Mouse (Mus musculus): ENCODE measurements around the gene Nqo1. TPM values are rescaled to one million over a fixed set of nuclear protein-coding genes. Genes with fewer than 3 reads are reported as not detected.

The Nqo1 gene
- polyA plus RNA-seq, 1 experiment: 20.5 TPM

- H3K9me3 ChIP-seq (replicated peaks; ENCODE audit: control insufficient read depth, insufficient read depth, low read length, poor library complexity, severe bottlenecking): no peaks in the 10 kb centered on the region
- no peak overlapping the region for H3K27ac ChIP-seq (ENCODE audit: insufficient read depth, low read length)
- no peaks in the 10 kb centered on the region for H3K36me3 ChIP-seq (ENCODE audit: control insufficient read depth, insufficient read depth, low read length, poor library complexity, severe bottlenecking)
- H3K4me1 ChIP-seq (ENCODE audit: control insufficient read depth, insufficient read depth, low read length): no peaks in the 10 kb centered on the region
- no peak overlapping the region for H3K9ac ChIP-seq (ENCODE audit: low read depth, poor library complexity, severe bottlenecking)
- H3K27me3 ChIP-seq (ENCODE audit: control insufficient read depth, insufficient read depth, low read length, poor library complexity, severe bottlenecking): no peaks in the 10 kb centered on the region
- TF ChIP-seq EP300 (IDR thresholded peaks at IDR 0.05; ENCODE audit: insufficient read depth, low read depth, low read length): no peak
- TF ChIP-seq CTCF (IDR thresholded peaks at IDR 0.05; ENCODE audit: low read depth, low read length): no peak
- TF ChIP-seq POLR2A (IDR thresholded peaks at IDR 0.05; ENCODE audit: insufficient read depth, low read length): no peak
- H3K4me3 ChIP-seq (ENCODE audit: low read depth, low read length): no peak overlapping the region
Observed at GRCm38 (mm10) chr8:107444626-107445025, 41.6 kb upstream of the Nqo1 start.

GRCm38 (mm10) chr8:107439880-107440625 lies 37.0 kb upstream of the Nqo1 start:
- Histone ChIP-seq H3K4me1 (ENCODE audit: control insufficient read depth, insufficient read depth, low read length) (no peaks in the 10 kb centered on the region), H3K36me3 (ENCODE audit: control insufficient read depth, insufficient read depth, low read length, poor library complexity, severe bottlenecking) (no peaks in the 10 kb centered on the region), H3K27me3 (ENCODE audit: control insufficient read depth, insufficient read depth, low read length, poor library complexity, severe bottlenecking) (no peaks in the 10 kb centered on the region), H3K9me3 (replicated peaks; ENCODE audit: control insufficient read depth, insufficient read depth, low read length, poor library complexity, severe bottlenecking) (no peaks in the 10 kb centered on the region), H3K9ac (ENCODE audit: low read depth, poor library complexity, severe bottlenecking) (no peak overlapping the region), H3K27ac (ENCODE audit: insufficient read depth, low read length) (no peak overlapping the region), H3K4me3 (ENCODE audit: low read depth, low read length) (no peak overlapping the region)
- TF ChIP-seq CTCF (IDR thresholded peaks at IDR 0.05; ENCODE audit: low read depth, low read length) (no peak), EP300 (IDR thresholded peaks at IDR 0.05; ENCODE audit: insufficient read depth, low read depth, low read length) (no peak), POLR2A (IDR thresholded peaks at IDR 0.05; ENCODE audit: insufficient read depth, low read length) (no peak)

- Histone ChIP-seq H3K4me1 (ENCODE audit: control insufficient read depth, insufficient read depth, low read length) (no peaks in the 10 kb centered on the region), H3K4me3 (ENCODE audit: low read depth, low read length) (no peak overlapping the region), H3K27me3 (ENCODE audit: control insufficient read depth, insufficient read depth, low read length, poor library complexity, severe bottlenecking) (no peaks in the 10 kb centered on the region), H3K9me3 (replicated peaks; ENCODE audit: control insufficient read depth, insufficient read depth, low read length, poor library complexity, severe bottlenecking) (no peaks in the 10 kb centered on the region), H3K9ac (ENCODE audit: low read depth, poor library complexity, severe bottlenecking) (no peak overlapping the region), H3K27ac (ENCODE audit: insufficient read depth, low read length) (0 out of 2 replicates have a peak overlapping the region, but pooled peaks have one; percentile 0), H3K36me3 (ENCODE audit: control insufficient read depth, insufficient read depth, low read length, poor library complexity, severe bottlenecking) (no peaks in the 10 kb centered on the region)
- no peak for TF ChIP-seq CTCF (IDR thresholded peaks at IDR 0.05; ENCODE audit: low read depth, low read length)
- no peak for TF ChIP-seq POLR2A (IDR thresholded peaks at IDR 0.05; ENCODE audit: insufficient read depth, low read length)
- no peak for TF ChIP-seq EP300 (IDR thresholded peaks at IDR 0.05; ENCODE audit: insufficient read depth, low read depth, low read length)
Observed at GRCm38 (mm10) chr8:107437711-107438110, 34.7 kb upstream of the Nqo1 start.

GRCm38 (mm10) chr8:107436841-107437421 lies 33.9 kb upstream of the Nqo1 start:
- no peak for TF ChIP-seq EP300 (IDR thresholded peaks at IDR 0.05; ENCODE audit: insufficient read depth, low read depth, low read length)
- TF ChIP-seq POLR2A (IDR thresholded peaks at IDR 0.05; ENCODE audit: insufficient read depth, low read length): no peak
- TF ChIP-seq CTCF (IDR thresholded peaks at IDR 0.05; ENCODE audit: low read depth, low read length): no peak
- H3K9ac ChIP-seq (ENCODE audit: low read depth, poor library complexity, severe bottlenecking): peak overlapping the region; percentile 100
- H3K27me3 ChIP-seq (ENCODE audit: control insufficient read depth, insufficient read depth, low read length, poor library complexity, severe bottlenecking): no peaks in the 10 kb centered on the region
- no peaks in the 10 kb centered on the region for H3K36me3 ChIP-seq (ENCODE audit: control insufficient read depth, insufficient read depth, low read length, poor library complexity, severe bottlenecking)
- H3K9me3 ChIP-seq (replicated peaks; ENCODE audit: control insufficient read depth, insufficient read depth, low read length, poor library complexity, severe bottlenecking): no peaks in the 10 kb centered on the region
- H3K4me1 ChIP-seq (ENCODE audit: control insufficient read depth, insufficient read depth, low read length): no peaks in the 10 kb centered on the region
- H3K27ac ChIP-seq (ENCODE audit: insufficient read depth, low read length): peak overlapping the region; percentile 94
- peak overlapping the region; percentile 98 for H3K4me3 ChIP-seq (ENCODE audit: low read depth, low read length)

GRCm38 (mm10) chr8:107435962-107436831 lies 33.2 kb upstream of the Nqo1 start, which contains the start of gene Wwp2:
TSS of gene Wwp2 (plus strand) at chr8:107436365.
- peak within 1 kb of the TSS; percentile 96 for H3K27ac ChIP-seq (ENCODE audit: insufficient read depth, low read length)
- no peaks in the 10 kb centered on the region for H3K4me1 ChIP-seq (ENCODE audit: control insufficient read depth, insufficient read depth, low read length)
- TF ChIP-seq EP300 (IDR thresholded peaks at IDR 0.05; ENCODE audit: insufficient read depth, low read depth, low read length) (0 out of 2 replicates have a peak, but pooled peaks have one; percentile 10), CTCF (IDR thresholded peaks at IDR 0.05; ENCODE audit: low read depth, low read length) (no peak), POLR2A (IDR thresholded peaks at IDR 0.05; ENCODE audit: insufficient read depth, low read length) (peak; percentile 24)
- H3K9ac ChIP-seq (ENCODE audit: low read depth, poor library complexity, severe bottlenecking): peak within 1 kb of the TSS; percentile 100
- no peaks in the 10 kb centered on the region for H3K27me3 ChIP-seq (ENCODE audit: control insufficient read depth, insufficient read depth, low read length, poor library complexity, severe bottlenecking)
- H3K4me3 ChIP-seq (ENCODE audit: low read depth, low read length): peak within 1 kb of the TSS; percentile 98
- H3K36me3 ChIP-seq (ENCODE audit: control insufficient read depth, insufficient read depth, low read length, poor library complexity, severe bottlenecking): no peaks in the 10 kb centered on the region
- no peaks in the 10 kb centered on the region for H3K9me3 ChIP-seq (replicated peaks; ENCODE audit: control insufficient read depth, insufficient read depth, low read length, poor library complexity, severe bottlenecking)

All from ES-Bruce4 (cell line).